Mouse (Mus musculus): Measurements from ENCODE around the gene Gm27021.

- TF ChIP-seq CTCF (IDR thresholded peaks at IDR 0.05; ENCODE audit: low read depth) (peak; percentile 76), EP300 (IDR thresholded peaks at IDR 0.05; ENCODE audit: low read depth) (no peak)
Observed at GRCm38 (mm10) chr8:120697979-120698272, 30.0 kb upstream of the Gm27021 start.
